Mouse (Mus musculus) heart, postnatal 4 days (tissue): ENCODE results near the gene Ptpn3. TPM values are rescaled to one million over a fixed set of nuclear protein-coding genes. Genes with fewer than 3 reads are reported as not detected.

Experiments used
- DNase-seq: peaks from one replicate; pipeline ENCODE4 v3.0.0; 2021
- total RNA-seq, 2 experiments: library from RNA; stranded (reverse); gene quantifications; 2 replicates each; pipeline ENCODE4 v1.2.3; 2021

Gene Ptpn3
- total RNA-seq, 2 experiments from 2014 or later, result 12.9 to 14.5 TPM

GRCm38 (mm10) chr4:57263061-57263685 is 38.5 kb downstream of the Ptpn3 start:
- DNase-seq, result peak; percentile 53

- DNase-seq, result no peak
Measured at GRCm38 (mm10) chr4:57262451-57262850, 39.2 kb downstream of the Ptpn3 start.

- no peak for DNase-seq
Measured at GRCm38 (mm10) chr4:57261813-57262212, 39.8 kb downstream of the Ptpn3 start.

- no peak for DNase-seq
Measured at GRCm38 (mm10) chr4:57258159-57259035, 43.2 kb downstream of the Ptpn3 start.

GRCm38 (mm10) chr4:57257409-57257808 is 44.2 kb downstream of the Ptpn3 start:
- DNase-seq, result no peak

- no peak for DNase-seq
Measured at GRCm38 (mm10) chr4:57256761-57257160, 44.9 kb downstream of the Ptpn3 start.

GRCm38 (mm10) chr4:57254412-57254811 is 47.2 kb downstream of the Ptpn3 start:
- DNase-seq, result no peak

GRCm38 (mm10) chr4:57250636-57251035 is 51.0 kb downstream of the Ptpn3 start:
- DNase-seq, result peak; percentile 38

GRCm38 (mm10) chr4:57249108-57249507 is 52.5 kb downstream of the Ptpn3 start:
- DNase-seq, result peak; percentile 27

GRCm38 (mm10) chr4:57244874-57245273 is 56.8 kb downstream of the Ptpn3 start:
- no peak for DNase-seq

GRCm38 (mm10) chr4:57243312-57243711 is 58.3 kb downstream of the Ptpn3 start:
- DNase-seq, result no peak

GRCm38 (mm10) chr4:57240934-57241333 is 60.7 kb downstream of the Ptpn3 start:
- DNase-seq, result peak; percentile 62

GRCm38 (mm10) chr4:57240100-57240499 is 61.5 kb downstream of the Ptpn3 start:
- peak; percentile 25 for DNase-seq

GRCm38 (mm10) chr4:57239112-57239511 is 62.5 kb downstream of the Ptpn3 start:
- DNase-seq, result no peak

GRCm38 (mm10) chr4:57238118-57238517 is 63.5 kb downstream of the Ptpn3 start:
- DNase-seq, result no peak

GRCm38 (mm10) chr4:57236513-57236912 is 65.1 kb downstream of the Ptpn3 start:
- peak; percentile 59 for DNase-seq

GRCm38 (mm10) chr4:57235741-57236140 is 65.9 kb downstream of the Ptpn3 start:
- no peak for DNase-seq

GRCm38 (mm10) chr4:57234348-57234747 is 67.3 kb downstream of the Ptpn3 start:
- DNase-seq, result no peak

GRCm38 (mm10) chr4:57232439-57232838 is 69.2 kb downstream of the Ptpn3 start:
- no peak for DNase-seq

- DNase-seq, result no peak
Measured at GRCm38 (mm10) chr4:57231323-57231722, 70.3 kb downstream of the Ptpn3 start.

GRCm38 (mm10) chr4:57230341-57230740 is 71.3 kb downstream of the Ptpn3 start:
- no peak for DNase-seq

GRCm38 (mm10) chr4:57228601-57229520 is 72.8 kb downstream of the Ptpn3 start:
- no peak for DNase-seq

- no peak for DNase-seq
Measured at GRCm38 (mm10) chr4:57224776-57225175, 76.9 kb downstream of the Ptpn3 start.
